Mouse (Mus musculus): Measurements from ENCODE around the gene Acpp. TPM values are rescaled to one million over a fixed set of nuclear protein-coding genes. Genes with fewer than 3 reads are reported as not detected.
"Not testable (repeated sequence)": the region's sequence is repeated elsewhere in the genome, so short reads cannot be mapped to it uniquely, and the experiment has no call there.

Gene Acpp
- 0.27 TPM in 1 of 2 replicates, not detected in the other for polyA plus RNA-seq (2016; fragmentation: Nextera tagmentation; extraction: Ambion mirVana)

GRCm38 (mm10) chr9:104337183-104337931, at the start of gene Acpp:
Gene Acpp (minus strand): TSS chr9:104337748.
- H3K27me3 ChIP-seq (replicated peaks), result no peaks in the 10 kb centered on the region
- H3K27ac ChIP-seq, result no peak within 1 kb of the TSS
- H3K9ac ChIP-seq, result no peak within 1 kb of the TSS
- H3K4me1 ChIP-seq, result peaks cover 6% of the 10 kb centered on the region
- H3K9me3 ChIP-seq, result no peaks in the 10 kb centered on the region
- H3K36me3 ChIP-seq, result no peaks in the 10 kb centered on the region
- ATAC-seq (ENCODE audit: low FRiP score, low read depth), result no peak
- H3K4me3 ChIP-seq, result no peak within 1 kb of the TSS
- peak within 1 kb of the TSS; percentile 46 for H3K4me2 ChIP-seq (replicated peaks)
- 30% methylated on average over 18 of the region's 18 CpGs for WGBS

- Histone ChIP-seq H3K4me2 (replicated peaks) (no peak overlapping the region), H3K27ac (no peak overlapping the region), H3K36me3 (no peaks in the 10 kb centered on the region), H3K9ac (no peak overlapping the region), H3K4me1 (no peaks in the 10 kb centered on the region), H3K4me3 (no peak overlapping the region), H3K9me3 (no peaks in the 10 kb centered on the region), H3K27me3 (replicated peaks) (no peaks in the 10 kb centered on the region)
- WGBS, result 85% methylated on average over 6 of the region's 6 CpGs
- ATAC-seq (ENCODE audit: low FRiP score, low read depth), result no peak
Measured at GRCm38 (mm10) chr9:104382571-104383170, 45.1 kb upstream of the Acpp start.

GRCm38 (mm10) chr9:104379532-104380162, 42.1 kb upstream of the Acpp start:
- no peak overlapping the region for H3K4me3 ChIP-seq
- no peak overlapping the region for H3K4me2 ChIP-seq (replicated peaks)
- H3K4me1 ChIP-seq, result no peaks in the 10 kb centered on the region
- 68% methylated on average over 9 of the region's 9 CpGs for WGBS
- H3K27ac ChIP-seq, result no peak overlapping the region
- H3K36me3 ChIP-seq, result no peaks in the 10 kb centered on the region
- no peaks in the 10 kb centered on the region for H3K9me3 ChIP-seq
- no peaks in the 10 kb centered on the region for H3K27me3 ChIP-seq (replicated peaks)
- no peak overlapping the region for H3K9ac ChIP-seq
- no peak for ATAC-seq (ENCODE audit: low FRiP score, low read depth)

GRCm38 (mm10) chr9:104375573-104375972, 38.0 kb upstream of the Acpp start:
- no peak for ATAC-seq (ENCODE audit: low FRiP score, low read depth)
- whole genome bisulfite sequencing, result 47% methylated on average over 3 of the region's 3 CpGs
- no peak overlapping the region for H3K27ac ChIP-seq
- no peak overlapping the region for H3K4me2 ChIP-seq (replicated peaks)
- H3K4me1 ChIP-seq, result no peaks in the 10 kb centered on the region
- H3K9me3 ChIP-seq, result no peaks in the 10 kb centered on the region
- no peak overlapping the region for H3K4me3 ChIP-seq
- H3K27me3 ChIP-seq (replicated peaks), result no peaks in the 10 kb centered on the region
- no peaks in the 10 kb centered on the region for H3K36me3 ChIP-seq
- no peak overlapping the region for H3K9ac ChIP-seq

GRCm38 (mm10) chr9:104373253-104373652, 35.7 kb upstream of the Acpp start:
- Histone ChIP-seq H3K4me2 (replicated peaks) (no peak overlapping the region), H3K4me1 (no peaks in the 10 kb centered on the region), H3K9ac (no peak overlapping the region), H3K36me3 (no peaks in the 10 kb centered on the region), H3K4me3 (no peak overlapping the region), H3K9me3 (no peaks in the 10 kb centered on the region), H3K27me3 (replicated peaks) (no peaks in the 10 kb centered on the region), H3K27ac (no peak overlapping the region)
- ATAC-seq (ENCODE audit: low FRiP score, low read depth), result no peak
- WGBS, result 29% methylated on average over 6 of the region's 6 CpGs

GRCm38 (mm10) chr9:104366983-104367382, 29.4 kb upstream of the Acpp start:
- no peak overlapping the region for H3K27ac ChIP-seq
- H3K4me3 ChIP-seq, result no peak overlapping the region
- no peak for ATAC-seq (ENCODE audit: low FRiP score, low read depth)
- 0 out of 2 replicates have a peak, but pooled peaks cover 7% of the 10 kb centered on the region for H3K9me3 ChIP-seq
- WGBS, result 76% methylated on average over 2 of the region's 2 CpGs
- H3K36me3 ChIP-seq, result no peaks in the 10 kb centered on the region
- no peaks in the 10 kb centered on the region for H3K27me3 ChIP-seq (replicated peaks)
- no peaks in the 10 kb centered on the region for H3K4me1 ChIP-seq
- no peak overlapping the region for H3K4me2 ChIP-seq (replicated peaks)
- H3K9ac ChIP-seq, result no peak overlapping the region

GRCm38 (mm10) chr9:104361951-104362350, 24.4 kb upstream of the Acpp start:
- H3K9ac ChIP-seq; H3K4me3 ChIP-seq; H3K36me3 ChIP-seq; ATAC-seq (ENCODE audit: low FRiP score, low read depth); H3K9me3 ChIP-seq; H3K4me1 ChIP-seq; H3K4me2 ChIP-seq (replicated peaks); H3K27ac ChIP-seq; H3K27me3 ChIP-seq (replicated peaks): not testable (repeated sequence)
- 73% methylated on average over 1 of the region's 1 CpGs for WGBS

GRCm38 (mm10) chr9:104361073-104361891, 23.7 kb upstream of the Acpp start:
- no peak for ATAC-seq (ENCODE audit: low FRiP score, low read depth)

GRCm38 (mm10) chr9:104360389-104360788, 22.8 kb upstream of the Acpp start:
- no peak overlapping the region for H3K4me2 ChIP-seq (replicated peaks)

More at GRCm38 (mm10) chr9:104361073-104361891, 23.7 kb upstream of the Acpp start:
- WGBS, result 79% methylated on average over 17 of the region's 17 CpGs
- Histone ChIP-seq H3K27ac (no peak overlapping the region), H3K4me3 (no peak overlapping the region), H3K9me3 (0 out of 2 replicates have a peak, but pooled peaks cover 7% of the 10 kb centered on the region), H3K4me2 (replicated peaks) (no peak overlapping the region), H3K27me3 (replicated peaks) (no peaks in the 10 kb centered on the region), H3K9ac (no peak overlapping the region), H3K4me1 (no peaks in the 10 kb centered on the region), H3K36me3 (no peaks in the 10 kb centered on the region)

GRCm38 (mm10) chr9:104355521-104356270, 18.1 kb upstream of the Acpp start:
- no peak overlapping the region for H3K9ac ChIP-seq
- no peaks in the 10 kb centered on the region for H3K4me1 ChIP-seq
- ATAC-seq (ENCODE audit: low FRiP score, low read depth), result no peak
- H3K4me3 ChIP-seq, result no peak overlapping the region
- no peaks in the 10 kb centered on the region for H3K36me3 ChIP-seq
- no peak overlapping the region for H3K27ac ChIP-seq
- H3K4me2 ChIP-seq (replicated peaks), result no peak overlapping the region
- 74% methylated on average over 8 of the region's 8 CpGs for WGBS
- no peaks in the 10 kb centered on the region for H3K9me3 ChIP-seq
- H3K27me3 ChIP-seq (replicated peaks), result no peaks in the 10 kb centered on the region

More at GRCm38 (mm10) chr9:104360389-104360788, 22.8 kb upstream of the Acpp start:
- no peak overlapping the region for H3K4me3 ChIP-seq
- H3K4me1 ChIP-seq, result no peaks in the 10 kb centered on the region
- no peak overlapping the region for H3K9ac ChIP-seq
- H3K27me3 ChIP-seq (replicated peaks), result no peaks in the 10 kb centered on the region
- no peak overlapping the region for H3K27ac ChIP-seq
- H3K36me3 ChIP-seq, result no peaks in the 10 kb centered on the region
- no peak for ATAC-seq (ENCODE audit: low FRiP score, low read depth)
- 92% methylated on average over 4 of the region's 4 CpGs for WGBS
- 0 out of 2 replicates have a peak, but pooled peaks cover 7% of the 10 kb centered on the region for H3K9me3 ChIP-seq

GRCm38 (mm10) chr9:104344136-104344535, 6.6 kb upstream of the Acpp start:
- WGBS, result 92% methylated on average over 5 of the region's 5 CpGs
- Histone ChIP-seq H3K27me3 (replicated peaks) (no peaks in the 10 kb centered on the region), H3K27ac (no peak overlapping the region), H3K4me3 (no peak overlapping the region), H3K9me3 (no peaks in the 10 kb centered on the region), H3K9ac (no peak overlapping the region), H3K4me1 (no peaks in the 10 kb centered on the region), H3K36me3 (no peaks in the 10 kb centered on the region), H3K4me2 (replicated peaks) (no peak overlapping the region)
- no peak for ATAC-seq (ENCODE audit: low FRiP score, low read depth)

Data from neural tube, embryonic 12.5 days (tissue).